Mouse (Mus musculus): Measurements from ENCODE around the gene Cox10. TPM values are rescaled to one million over a fixed set of nuclear protein-coding genes. Genes with fewer than 3 reads are reported as not detected.

Cox10 gene
- total and polyA plus RNA-seq, 2 experiments = 4.0 to 12.9 TPM

- H3K27me3 ChIP-seq (ENCODE audit: control insufficient read depth, insufficient read depth, low read length) = no peaks in the 10 kb centered on the region
- no peak overlapping the region for H3K4me3 ChIP-seq (ENCODE audit: insufficient read depth, low read depth, low read length)
- no peak overlapping the region for H3K9ac ChIP-seq (ENCODE audit: low read depth, low read length)
- DNase-seq (ENCODE audit: extremely low read depth, low read depth, low spot score) = no peak
- H3K79me2 ChIP-seq (ENCODE audit: control insufficient read depth, insufficient read depth, low read length) = no peaks in the 10 kb centered on the region; the same call in 1 of the 2 replicates
- 81% methylated on average over 9 of the region's 9 CpGs for WGBS
- TF ChIP-seq CTCF (IDR thresholded peaks at IDR 0.05; ENCODE audit: low read depth, low read length) = no peak
- no peaks in the 10 kb centered on the region for H3K36me3 ChIP-seq (ENCODE audit: control insufficient read depth, insufficient read depth, low read length)
- no peak overlapping the region for H3K27ac ChIP-seq (replicated peaks; ENCODE audit: insufficient read depth, low read depth, low read length)
- no peaks in the 10 kb centered on the region for H3K4me1 ChIP-seq (ENCODE audit: control insufficient read depth, insufficient read depth, low read length)
Measured at GRCm38 (mm10) chr11:64022403-64023047, 56.7 kb downstream of the Cox10 start.

DNA sequence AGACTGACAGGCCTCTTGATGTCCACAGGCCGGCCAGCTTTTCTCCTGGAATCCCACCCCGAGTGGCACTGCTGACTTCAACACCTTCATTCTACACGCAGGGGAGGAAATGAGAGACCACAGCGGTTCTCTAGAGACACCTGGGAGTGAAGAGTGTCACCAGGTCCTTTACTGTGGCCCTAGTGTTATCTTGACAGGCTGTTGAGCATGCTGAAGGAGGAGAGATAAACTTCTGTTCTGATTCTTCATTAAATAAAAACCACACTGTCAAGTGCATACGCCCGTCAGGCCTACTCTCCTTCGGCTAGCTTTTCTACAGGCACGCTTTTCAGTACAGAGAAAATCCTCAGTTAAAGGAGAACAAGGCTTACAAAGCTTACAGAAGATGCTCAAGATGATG lies 60.0 kb downstream of the Cox10 start:
- H3K4me1 ChIP-seq (ENCODE audit: control insufficient read depth, insufficient read depth, low read length) = no peaks in the 10 kb centered on the region
- H3K27me3 ChIP-seq (ENCODE audit: control insufficient read depth, insufficient read depth, low read length) = no peaks in the 10 kb centered on the region
- H3K4me3 ChIP-seq (ENCODE audit: insufficient read depth, low read depth, low read length) = no peak overlapping the region
- no peak for DNase-seq (ENCODE audit: extremely low read depth, low read depth, low spot score)
- no peak overlapping the region for H3K9ac ChIP-seq (ENCODE audit: low read depth, low read length)
- no peak overlapping the region for H3K27ac ChIP-seq (replicated peaks; ENCODE audit: insufficient read depth, low read depth, low read length)
- no peaks in the 10 kb centered on the region for H3K36me3 ChIP-seq (ENCODE audit: control insufficient read depth, insufficient read depth, low read length)
- WGBS = 87% methylated on average over 8 of the region's 8 CpGs
- TF ChIP-seq POLR2A (IDR thresholded peaks at IDR 0.05; ENCODE audit: extremely low read depth, insufficient read depth, low read length) (no peak), CTCF (IDR thresholded peaks at IDR 0.05; ENCODE audit: low read depth, low read length) (no peak)
- H3K79me2 ChIP-seq (ENCODE audit: control insufficient read depth, insufficient read depth, low read length) = no peaks in the 10 kb centered on the region; the same call in 1 of the 2 replicates

GRCm38 (mm10) chr11:64018165-64018564 lies 61.1 kb downstream of the Cox10 start:
- no peaks in the 10 kb centered on the region; the same call in 1 of the 2 replicates for H3K79me2 ChIP-seq (ENCODE audit: control insufficient read depth, insufficient read depth, low read length)

GRCm38 (mm10) chr11:64015309-64015708 lies 64.0 kb downstream of the Cox10 start:
- Histone ChIP-seq H3K79me2 (ENCODE audit: control insufficient read depth, insufficient read depth, low read length) (peaks cover 3% of the 10 kb centered on the region; the same call in 1 of the 2 replicates), H3K36me3 (ENCODE audit: control insufficient read depth, insufficient read depth, low read length) (no peaks in the 10 kb centered on the region), H3K4me3 (ENCODE audit: insufficient read depth, low read depth, low read length) (no peak overlapping the region), H3K9ac (ENCODE audit: low read depth, low read length) (no peak overlapping the region), H3K27ac (replicated peaks; ENCODE audit: insufficient read depth, low read depth, low read length) (no peak overlapping the region), H3K4me1 (ENCODE audit: control insufficient read depth, insufficient read depth, low read length) (no peaks in the 10 kb centered on the region), H3K27me3 (ENCODE audit: control insufficient read depth, insufficient read depth, low read length) (no peaks in the 10 kb centered on the region)
- WGBS = 90% methylated on average over 6 of the region's 6 CpGs
- no peak for DNase-seq (ENCODE audit: extremely low read depth, low read depth, low spot score)
- no peak for TF ChIP-seq POLR2A (IDR thresholded peaks at IDR 0.05; ENCODE audit: extremely low read depth, insufficient read depth, low read length)
- no peak for TF ChIP-seq CTCF (IDR thresholded peaks at IDR 0.05; ENCODE audit: low read depth, low read length)

More at GRCm38 (mm10) chr11:64018165-64018564, 61.1 kb downstream of the Cox10 start:
- H3K4me1 ChIP-seq (ENCODE audit: control insufficient read depth, insufficient read depth, low read length) = no peaks in the 10 kb centered on the region
- WGBS = 91% methylated on average over 5 of the region's 5 CpGs
- no peak overlapping the region for H3K9ac ChIP-seq (ENCODE audit: low read depth, low read length)
- TF ChIP-seq POLR2A (IDR thresholded peaks at IDR 0.05; ENCODE audit: extremely low read depth, insufficient read depth, low read length) = no peak
- TF ChIP-seq CTCF (IDR thresholded peaks at IDR 0.05; ENCODE audit: low read depth, low read length) = no peak
- no peak overlapping the region for H3K27ac ChIP-seq (replicated peaks; ENCODE audit: insufficient read depth, low read depth, low read length)
- no peak for DNase-seq (ENCODE audit: extremely low read depth, low read depth, low spot score)
- no peaks in the 10 kb centered on the region for H3K27me3 ChIP-seq (ENCODE audit: control insufficient read depth, insufficient read depth, low read length)
- no peaks in the 10 kb centered on the region for H3K36me3 ChIP-seq (ENCODE audit: control insufficient read depth, insufficient read depth, low read length)
- no peak overlapping the region for H3K4me3 ChIP-seq (ENCODE audit: insufficient read depth, low read depth, low read length)

- Histone ChIP-seq H3K9ac (ENCODE audit: low read depth, low read length) (no peak overlapping the region), H3K4me3 (ENCODE audit: insufficient read depth, low read depth, low read length) (no peak overlapping the region), H3K36me3 (ENCODE audit: control insufficient read depth, insufficient read depth, low read length) (no peaks in the 10 kb centered on the region), H3K27me3 (ENCODE audit: control insufficient read depth, insufficient read depth, low read length) (no peaks in the 10 kb centered on the region), H3K79me2 (ENCODE audit: control insufficient read depth, insufficient read depth, low read length) (peaks cover 3% of the 10 kb centered on the region; the same call in 1 of the 2 replicates), H3K27ac (replicated peaks; ENCODE audit: insufficient read depth, low read depth, low read length) (no peak overlapping the region), H3K4me1 (ENCODE audit: control insufficient read depth, insufficient read depth, low read length) (no peaks in the 10 kb centered on the region)
- 63% methylated on average over 22 of the region's 22 CpGs for WGBS
- no peak for DNase-seq (ENCODE audit: extremely low read depth, low read depth, low spot score)
- TF ChIP-seq CTCF (IDR thresholded peaks at IDR 0.05; ENCODE audit: low read depth, low read length) (no peak), POLR2A (IDR thresholded peaks at IDR 0.05; ENCODE audit: extremely low read depth, insufficient read depth, low read length) (no peak)
Measured at GRCm38 (mm10) chr11:64010724-64011496, 68.4 kb downstream of the Cox10 start.

DNA sequence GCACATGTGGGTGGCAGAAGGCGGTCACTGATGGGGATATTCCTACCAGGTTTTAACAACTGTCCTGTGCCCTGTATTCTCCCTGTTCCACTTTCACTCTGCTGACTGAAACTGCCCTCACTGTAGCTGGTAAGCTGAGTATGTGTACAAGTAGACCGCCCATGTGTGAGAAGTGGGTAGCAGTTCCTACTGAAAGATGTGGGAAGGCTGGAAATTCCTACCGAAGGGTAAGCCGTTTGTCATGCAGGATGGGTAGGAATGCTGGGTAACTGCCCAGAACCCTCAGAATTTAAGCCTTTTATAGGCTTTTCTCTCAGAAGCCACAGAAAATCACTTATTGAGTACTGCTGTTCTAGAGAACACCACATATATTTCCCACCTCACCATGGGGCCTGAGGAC lies 75.1 kb downstream of the Cox10 start:
- H3K27ac ChIP-seq (replicated peaks; ENCODE audit: insufficient read depth, low read depth, low read length) = no peak overlapping the region
- no peaks in the 10 kb centered on the region for H3K36me3 ChIP-seq (ENCODE audit: control insufficient read depth, insufficient read depth, low read length)
- no peak for DNase-seq (ENCODE audit: extremely low read depth, low read depth, low spot score)
- no peaks in the 10 kb centered on the region; the same call in 1 of the 2 replicates for H3K79me2 ChIP-seq (ENCODE audit: control insufficient read depth, insufficient read depth, low read length)
- no peak overlapping the region for H3K9ac ChIP-seq (ENCODE audit: low read depth, low read length)
- WGBS = 98% methylated on average over 4 of the region's 4 CpGs
- no peaks in the 10 kb centered on the region for H3K4me1 ChIP-seq (ENCODE audit: control insufficient read depth, insufficient read depth, low read length)
- H3K27me3 ChIP-seq (ENCODE audit: control insufficient read depth, insufficient read depth, low read length) = no peaks in the 10 kb centered on the region
- TF ChIP-seq CTCF (IDR thresholded peaks at IDR 0.05; ENCODE audit: low read depth, low read length) = no peak
- no peak overlapping the region for H3K4me3 ChIP-seq (ENCODE audit: insufficient read depth, low read depth, low read length)

All from liver, adult 2 months (tissue).